Mouse (Mus musculus): ENCODE measurements around the gene Tmem94.

Tmem94 gene

DNA sequence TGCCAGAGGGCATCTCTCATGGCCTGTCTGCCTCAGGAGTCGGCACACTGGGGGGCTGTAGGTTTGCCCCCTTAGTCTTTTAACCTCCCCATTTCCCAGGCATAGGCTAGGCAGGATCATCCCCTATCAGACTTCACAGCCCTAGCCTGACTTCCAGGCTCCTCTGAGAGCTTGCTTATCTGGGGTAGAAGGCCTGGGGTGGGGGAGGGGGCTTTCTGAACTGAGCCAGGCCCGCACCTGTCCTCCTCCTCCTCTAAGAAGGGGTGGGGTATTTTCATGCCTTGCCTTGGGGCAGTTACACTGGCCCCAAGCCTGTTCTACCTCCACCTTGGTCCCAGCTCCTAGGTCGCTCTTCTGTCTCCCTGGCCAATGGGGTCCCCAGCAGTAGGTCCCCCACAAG is 66.3 kb downstream of the Tmem94 start:
- in situ Hi-C loops (cut with MboI, MseI): no loop called here

DNA sequence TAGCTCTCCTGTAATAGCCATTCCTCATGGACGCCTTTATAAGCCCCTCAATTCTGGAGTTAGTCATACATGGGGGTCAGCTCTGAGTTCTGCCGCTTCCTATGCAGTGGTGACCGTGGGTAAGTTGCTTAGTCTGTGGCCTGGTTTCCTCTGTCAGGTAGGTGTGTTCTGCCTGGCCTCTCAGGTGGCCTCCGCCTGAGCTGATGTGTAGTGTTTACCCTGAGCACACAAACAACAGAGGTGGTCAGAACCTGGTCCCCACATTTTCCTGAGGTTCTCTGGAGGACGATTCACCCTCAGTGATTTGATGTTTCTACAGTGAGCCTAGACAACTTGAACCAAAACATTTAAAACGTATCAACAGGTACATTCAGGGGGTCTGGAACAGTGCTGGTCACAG is 66.8 kb downstream of the Tmem94 start:
- in situ Hi-C loops (cut with MboI, MseI): no loop called here

DNA sequence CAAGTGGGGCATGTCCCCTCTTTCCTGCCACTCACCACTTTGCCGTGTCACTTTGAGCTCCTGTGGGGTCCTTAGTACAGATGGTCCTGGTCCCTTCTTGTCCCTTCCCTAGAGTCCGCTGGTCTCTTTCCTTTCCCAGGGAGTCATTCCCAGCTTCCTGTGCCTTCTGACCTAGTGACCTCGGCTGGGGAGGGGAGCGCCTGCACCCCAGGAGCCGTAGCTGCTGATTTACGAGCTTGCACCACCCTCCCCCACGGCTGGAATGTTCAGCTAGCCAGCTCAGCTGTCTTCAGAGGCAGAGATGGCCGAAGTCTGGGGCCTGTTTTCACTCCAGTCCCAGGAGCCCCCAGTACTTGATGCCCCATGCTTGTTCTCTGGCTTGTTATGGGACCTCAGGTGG is 67.3 kb downstream of the Tmem94 start:
- in situ Hi-C loops (cut with MboI, MseI): no loop called here

DNA sequence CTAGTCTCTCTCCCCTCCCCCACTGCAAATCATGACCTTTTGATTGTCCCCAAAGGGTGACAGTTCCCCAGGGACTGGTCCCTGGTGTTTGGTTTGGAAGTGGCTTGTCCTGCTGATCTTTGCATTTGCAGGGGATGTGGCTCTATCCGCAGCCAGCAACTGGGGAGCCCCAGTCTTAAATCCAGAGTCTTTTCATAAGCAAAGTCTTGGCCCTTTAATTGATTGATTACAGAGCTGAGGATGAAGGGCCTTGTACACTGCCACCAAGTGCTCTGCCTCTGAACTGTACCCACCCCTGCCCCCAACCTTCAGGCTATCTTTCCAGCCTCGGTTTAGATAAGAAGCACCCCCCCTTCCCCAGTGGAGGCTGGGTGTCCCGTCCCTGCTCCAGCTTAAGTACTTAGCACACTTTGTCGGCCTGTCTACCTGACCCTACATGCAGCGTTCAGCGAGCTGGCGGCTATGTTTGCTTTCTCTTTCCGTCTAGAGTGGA is 67.8 kb downstream of the Tmem94 start:
- in situ Hi-C loops (cut with MboI, MseI): no loop called here

DNA sequence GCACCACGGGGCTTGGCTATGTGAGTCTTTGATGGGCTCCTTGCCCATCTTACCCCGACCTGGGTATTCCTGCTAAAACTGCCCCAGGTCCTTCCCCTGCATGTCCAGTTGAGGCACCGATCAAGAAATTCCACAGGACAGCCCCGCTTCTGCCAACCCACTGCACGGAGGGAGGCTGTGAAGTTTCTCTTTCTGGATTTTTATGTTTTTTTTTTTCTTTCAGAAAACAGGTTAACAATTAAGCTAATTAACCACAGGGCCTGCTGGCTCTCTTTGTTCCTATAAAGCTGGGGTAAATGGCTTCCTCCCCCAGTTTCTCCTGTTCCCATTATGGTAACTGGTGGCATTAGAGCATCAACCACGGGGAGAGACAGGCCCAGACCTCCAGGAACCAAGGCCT is 68.8 kb downstream of the Tmem94 start:
- in situ Hi-C loops (cut with MboI, MseI): no loop called here

DNA sequence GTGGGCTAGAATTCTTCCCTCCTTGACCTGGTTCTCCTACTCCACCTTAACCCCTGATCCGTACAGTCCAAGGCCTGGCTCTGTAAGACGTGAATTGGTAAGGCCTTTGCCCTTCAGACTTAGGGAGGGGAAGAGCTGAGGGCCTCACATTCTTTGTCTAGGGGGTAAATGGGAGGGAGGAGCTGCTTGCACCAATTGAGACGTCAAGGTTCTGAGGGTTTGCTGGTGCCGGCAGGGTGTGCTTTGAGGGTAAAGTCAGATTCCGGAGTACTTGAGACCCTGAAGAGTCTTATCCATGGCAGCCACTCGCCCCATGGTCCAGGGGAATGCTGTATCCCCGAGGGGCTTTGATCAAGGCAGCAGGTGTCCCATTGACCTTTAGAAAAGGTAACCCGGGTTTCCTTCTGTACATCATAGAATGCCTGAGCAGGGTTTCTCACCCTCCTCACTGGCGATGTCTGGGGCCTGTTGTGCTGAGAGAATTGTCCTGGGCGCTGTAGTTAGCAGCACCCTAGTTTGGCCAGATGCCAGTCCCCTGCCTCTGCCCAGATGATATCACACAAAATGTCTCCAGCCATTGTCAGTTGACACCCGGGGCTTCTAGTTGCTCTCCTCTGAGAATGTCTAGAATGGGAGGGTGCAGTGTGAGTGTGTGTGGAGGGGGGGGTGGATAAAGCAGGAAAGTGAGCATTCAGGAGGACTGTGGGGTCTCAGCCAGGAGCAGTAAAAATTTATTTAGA is 71.6 kb downstream of the Tmem94 start:
- in situ Hi-C loops (cut with MboI, MseI): no loop called here

DNA sequence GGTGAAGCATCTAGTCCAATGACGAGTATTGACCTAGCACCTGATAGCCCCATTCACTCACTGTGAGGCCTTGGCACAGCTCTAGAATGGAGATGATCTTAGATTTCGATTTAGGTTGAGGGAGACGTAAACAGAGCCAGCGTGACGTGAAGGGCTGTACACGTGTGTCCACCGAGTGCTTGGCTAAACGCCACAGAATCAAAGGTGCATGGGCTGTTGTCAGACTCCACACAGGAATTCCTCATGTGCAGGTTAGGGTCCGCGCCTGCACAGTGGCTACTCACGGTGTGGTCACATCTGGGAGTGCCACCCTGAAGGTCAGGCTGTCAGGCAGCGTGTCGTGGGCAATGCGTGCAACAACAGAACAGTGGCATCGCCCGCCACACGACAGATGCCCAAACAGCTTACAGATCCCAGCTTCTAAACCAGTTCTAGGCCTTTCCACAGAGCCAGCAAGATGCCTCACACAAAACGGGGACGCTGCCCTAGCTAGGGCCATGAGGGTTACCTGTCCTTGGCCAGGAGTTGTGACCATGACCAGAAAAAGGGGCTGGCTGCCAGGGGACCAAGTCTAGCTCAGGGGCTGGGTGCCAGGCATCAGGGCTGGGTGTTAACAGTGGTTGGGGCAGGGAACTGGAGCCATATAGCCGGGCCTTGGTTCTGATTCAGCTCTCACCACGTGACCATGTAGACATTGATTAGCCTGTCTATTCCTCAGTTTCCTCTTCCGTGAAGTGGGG is 72.5 kb downstream of the Tmem94 start:
- in situ Hi-C loops (cut with MboI, MseI): no loop called here

DNA sequence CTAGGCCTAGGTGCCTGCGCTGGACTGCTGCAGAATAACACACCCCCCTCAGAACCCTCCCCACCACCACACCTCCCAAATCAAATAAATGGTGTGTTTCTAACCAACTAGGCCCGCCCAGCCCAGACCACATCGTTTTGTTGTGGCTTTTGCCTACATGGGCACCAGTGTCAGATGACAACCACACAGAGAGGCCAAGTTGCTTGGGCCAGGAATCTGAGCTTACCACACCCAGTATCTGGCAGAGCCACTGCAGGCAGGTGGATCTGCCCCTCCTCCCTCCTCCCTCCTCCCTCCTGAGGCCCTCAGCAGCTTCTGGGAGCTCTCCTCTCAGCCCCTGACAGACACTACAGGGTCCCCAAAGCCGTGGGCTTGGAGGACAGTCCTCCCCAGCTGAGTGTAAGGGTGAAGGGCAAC is 73.7 kb downstream of the Tmem94 start:
- in situ Hi-C loops (cut with MboI, MseI): no loop called here

DNA sequence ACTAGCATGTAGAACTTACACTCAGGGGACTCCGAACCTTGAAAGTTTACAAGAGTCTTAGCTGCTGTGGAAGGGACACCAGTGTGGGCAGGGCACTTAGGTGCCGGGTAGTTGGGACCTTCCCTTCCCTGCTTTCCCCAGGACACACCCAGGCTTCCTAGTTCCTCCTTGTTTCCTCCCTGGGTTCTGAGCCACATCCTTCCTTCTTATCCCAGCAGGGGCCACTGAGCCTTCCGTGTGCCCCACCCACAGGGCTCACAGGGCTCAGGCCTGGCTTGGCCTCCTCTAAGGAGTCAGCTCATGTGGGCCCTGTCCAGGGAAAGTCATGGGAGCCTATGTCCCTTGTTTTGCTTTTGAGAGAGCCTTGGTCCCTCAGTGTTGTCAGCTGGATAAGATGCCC is 74.5 kb downstream of the Tmem94 start:
- in situ Hi-C loops (cut with MboI, MseI): no loop called here

DNA sequence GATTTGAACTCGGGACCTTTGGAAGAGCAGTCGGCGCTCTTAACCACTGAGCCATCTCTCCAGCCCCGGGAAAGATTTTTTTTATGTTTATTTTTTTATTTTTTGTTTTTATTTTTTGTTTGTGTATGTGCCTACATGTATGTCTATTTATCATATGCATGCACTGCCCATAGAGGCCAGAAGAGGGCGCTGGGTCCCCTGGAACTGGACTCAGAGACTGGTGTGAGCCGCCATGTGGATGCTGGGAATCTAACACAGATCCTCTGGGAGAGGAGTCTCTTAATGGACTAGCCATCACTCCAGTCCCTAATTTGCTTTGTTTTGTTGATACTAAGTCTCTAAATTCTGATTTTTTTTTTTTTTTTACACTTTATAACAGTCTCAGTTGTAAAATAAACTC is 75.8 kb downstream of the Tmem94 start:
- in situ Hi-C loops (cut with MboI, MseI): no loop called here

DNA sequence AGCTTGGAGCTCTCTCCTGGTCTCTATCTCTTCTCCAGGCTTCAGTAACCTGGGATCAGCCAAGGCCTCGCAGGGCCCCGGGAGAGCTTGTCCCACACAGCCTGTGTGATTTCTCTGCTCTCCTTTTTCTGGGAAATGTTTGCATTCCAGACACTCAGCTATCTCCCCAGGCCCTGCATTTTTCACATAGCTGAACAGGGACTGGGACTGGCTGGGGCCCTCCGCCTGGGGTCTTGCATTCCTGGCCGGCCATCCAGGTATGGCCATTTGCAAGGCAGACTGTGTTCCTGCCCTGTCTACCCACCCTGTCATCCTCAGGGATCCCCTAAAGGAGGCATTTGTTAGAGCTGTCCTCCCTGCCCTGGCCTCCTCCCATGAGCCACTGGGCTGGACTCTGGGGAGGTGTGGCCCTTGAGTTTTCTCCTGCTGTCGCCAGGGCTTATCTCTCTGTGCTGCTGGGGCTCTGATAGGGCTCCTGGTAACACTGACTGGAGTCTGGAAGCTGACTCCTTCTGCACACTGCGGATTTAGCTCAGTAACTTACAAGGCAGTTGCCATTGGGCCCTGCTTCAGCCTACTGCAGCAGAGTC is 76.8 kb downstream of the Tmem94 start:
- in situ Hi-C loops (cut with MboI, MseI): no loop called here

DNA sequence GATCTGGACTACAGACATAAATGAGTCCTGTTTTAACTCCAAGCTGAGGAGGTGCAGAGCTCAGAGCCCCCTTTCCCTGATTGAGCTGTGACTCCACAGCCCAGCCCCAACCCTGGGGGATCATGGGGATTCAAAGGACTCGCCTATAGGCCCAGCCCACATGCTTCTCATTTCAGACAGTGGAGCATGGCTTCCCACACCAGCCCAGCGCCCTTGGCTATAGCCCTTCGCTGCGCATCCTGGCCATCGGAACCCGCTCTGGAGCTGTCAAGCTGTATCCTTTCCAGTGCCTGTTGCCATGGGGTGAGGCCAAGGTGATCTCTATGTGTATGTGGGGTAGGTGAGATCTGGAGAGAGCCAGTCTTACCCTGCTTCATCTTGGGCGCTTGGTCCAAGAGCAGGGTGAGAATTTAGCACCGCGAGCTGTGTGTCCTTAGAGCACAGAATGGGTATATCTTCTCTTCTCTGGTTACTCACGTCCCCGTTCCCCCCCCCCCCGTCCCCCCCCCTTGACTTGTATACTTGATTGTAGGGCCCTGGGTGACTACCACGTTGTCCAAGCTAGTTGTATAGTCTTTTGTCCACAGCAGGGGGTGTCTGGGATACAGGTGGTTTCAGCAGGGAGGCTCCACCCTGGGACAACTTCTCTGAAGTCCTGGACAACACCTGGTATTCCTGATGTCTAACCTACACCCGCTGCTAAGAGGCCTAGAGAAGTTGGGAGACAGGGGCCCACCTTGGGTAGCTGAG is 78.1 kb downstream of the Tmem94 start:
- in situ Hi-C loops (cut with MboI, MseI): no loop called here

DNA sequence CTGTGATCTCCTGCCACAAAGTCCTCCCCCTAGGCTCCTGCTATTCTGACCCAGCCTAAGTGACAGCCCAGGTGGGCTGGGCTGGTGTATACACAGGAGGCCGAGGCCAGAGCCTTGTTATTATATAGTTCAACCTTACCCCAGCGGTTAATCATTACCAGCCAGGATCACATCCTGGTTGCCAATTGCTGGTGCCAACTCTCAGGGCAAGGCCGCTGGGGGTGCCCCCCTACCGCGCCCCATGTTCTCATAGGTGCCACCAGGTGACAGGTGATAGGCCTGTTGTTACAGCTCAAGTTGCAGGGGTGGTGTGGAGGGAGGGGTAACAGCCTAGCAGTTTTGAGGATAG is 78.6 kb downstream of the Tmem94 start:
- in situ Hi-C loops (cut with MboI, MseI): no loop called here

DNA sequence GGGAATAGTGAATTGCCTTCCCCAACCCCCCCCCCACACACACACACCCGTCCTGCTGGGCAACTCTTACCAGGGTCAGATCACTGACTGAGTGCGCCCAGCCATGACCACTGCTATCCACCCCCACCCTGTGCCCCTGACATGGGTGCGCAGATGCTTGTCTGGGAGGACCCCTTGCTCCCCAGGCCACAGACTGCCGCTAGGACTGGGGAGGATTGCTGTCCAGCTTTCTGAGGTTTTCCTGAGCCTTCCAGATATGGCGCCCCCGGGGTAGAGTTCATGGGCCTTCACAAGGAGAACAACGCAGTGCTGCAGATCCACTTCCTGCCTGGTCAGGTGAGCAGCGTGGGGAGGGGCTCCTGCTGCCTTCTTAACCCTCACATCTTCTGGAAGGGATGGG is 79.0 kb downstream of the Tmem94 start:
- in situ Hi-C loops (cut with MboI, MseI): no loop called here

DNA sequence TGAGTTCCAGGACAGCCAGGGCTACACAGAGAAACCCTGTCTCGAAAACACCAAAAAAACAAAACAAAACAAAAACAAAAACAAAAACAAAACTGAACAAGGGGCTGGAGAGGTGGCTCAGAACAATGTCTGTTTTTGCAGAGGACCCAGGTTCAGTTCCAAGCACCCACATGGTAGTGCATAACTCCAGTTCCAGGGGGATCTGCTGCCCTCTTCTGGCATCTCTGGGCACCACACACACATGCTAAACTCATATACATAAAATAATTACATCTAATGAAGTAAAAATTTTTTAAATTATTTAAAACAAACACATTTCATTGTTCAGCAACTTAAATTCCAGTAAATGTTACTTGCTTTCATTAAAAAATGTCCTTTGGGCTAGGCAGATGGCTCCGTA is 80.6 kb downstream of the Tmem94 start:
- in situ Hi-C loops (cut with MboI, MseI): no loop called here

All from T-helper 1 cell (primary cell).